Mouse (Mus musculus) liver, postnatal 0 days (tissue): ENCODE results near the gene Rnd2. TPM values are rescaled to one million over a fixed set of nuclear protein-coding genes. Genes with fewer than 3 reads are reported as not detected.

Source experiments
- ATAC-seq: fragments of 200-750 bp; cut with Nextera tagmentation; 2 replicates; pipeline ENCODE4 v1.8.0; 2017; ENCODE audit warnings: mild to moderate bottlenecking, moderate library complexity
- DNase-seq: peaks from one replicate; pipeline ENCODE4 v3.0.0-alpha.2; 2016
- H3K27ac ChIP-seq: fragments of 300-500 bp; sonication (generic); 2 replicates; pipeline ENCODE4 v1.5.1; 2014; ENCODE audit warnings: antibody characterized with exemption, moderate library complexity, mild to moderate bottlenecking, low read depth
- H3K27me3 ChIP-seq: fragments of 300-500 bp; sonication (generic); 2 replicates; pipeline ENCODE4 v1.6.1; 2014; ENCODE audit warnings: low read length, control low read depth, mixed read lengths; ENCODE audit not compliant: insufficient read depth
- H3K36me3 ChIP-seq: fragments of 300-500 bp; sonication (generic); replicated peaks from 2 replicates; pipeline ENCODE4 v1.6.1; 2014; ENCODE audit warnings: mild to moderate bottlenecking, control low read depth, low read length, moderate library complexity, mixed read lengths; ENCODE audit not compliant: insufficient read depth
- H3K4me1 ChIP-seq: fragments of 300-500 bp; sonication (generic); 2 replicates; pipeline ENCODE4 v1.6.1; 2014; ENCODE audit warnings: antibody characterized with exemption, mild to moderate bottlenecking, control low read depth; ENCODE audit not compliant: insufficient read depth
- H3K4me2 ChIP-seq: fragments of 300-500 bp; sonication (generic); 2 replicates; pipeline ENCODE4 v1.6.1; 2014; ENCODE audit warnings: low read depth, mild to moderate bottlenecking, low read length, moderate library complexity, mixed read lengths
- H3K4me3 ChIP-seq: fragments of 300-500 bp; sonication (generic); 2 replicates; pipeline ENCODE4 v1.5.1; 2014; ENCODE audit warnings: low read depth, low read length
- H3K9ac ChIP-seq: fragments of 300-500 bp; sonication (generic); replicated peaks from 2 replicates; pipeline ENCODE4 v1.6.1; 2014; ENCODE audit warnings: mild to moderate bottlenecking, moderate library complexity
- H3K9me3 ChIP-seq: fragments of 300-500 bp; sonication (generic); 2 replicates; pipeline ENCODE4 v1.6.1; 2016; ENCODE audit warnings: mild to moderate bottlenecking, control low read depth, low read length, mixed read lengths
- CTCF ChIP-seq: sonication (generic); IDR thresholded peaks from 2 replicates; pipeline ENCODE4 v1.5.1; 2016; ENCODE audit warnings: antibody characterized with exemption, low read depth
- EP300 ChIP-seq: IDR thresholded peaks from 2 replicates; pipeline ENCODE4 v1.6.1; 2016; ENCODE audit warnings: antibody characterized with exemption, low read depth, mild to moderate bottlenecking
- WGBS: fragments of 180-500 bp; shearing (Covaris S2); extraction: QIAGEN DNeasy Blood & Tissue Kit; methylation state at CpG from one replicate; pipeline ENCODE4 v1.1.7; 2014; ENCODE audit not compliant: insufficient replicate concordance; 5-methylcytosine and 5-hydroxymethylcytosine counted together
- microRNA-seq: library from miRNA; unstranded; fragments of <30 nt; microRNA quantifications from one replicate; pipeline ENCODE4, GENCODE M21; 2016
- polyA plus RNA-seq: library from polyadenylated mRNA; unstranded; fragments of >200 nt; fragmentation: Nextera tagmentation; extraction: Ambion mirVana; gene quantifications from 2 replicates; pipeline ENCODE4 v1.2.1, GENCODE M21; 2015

Rnd2 gene
- polyA plus RNA-seq, 1 experiment from 2014 or later = 2.0 TPM

DNA sequence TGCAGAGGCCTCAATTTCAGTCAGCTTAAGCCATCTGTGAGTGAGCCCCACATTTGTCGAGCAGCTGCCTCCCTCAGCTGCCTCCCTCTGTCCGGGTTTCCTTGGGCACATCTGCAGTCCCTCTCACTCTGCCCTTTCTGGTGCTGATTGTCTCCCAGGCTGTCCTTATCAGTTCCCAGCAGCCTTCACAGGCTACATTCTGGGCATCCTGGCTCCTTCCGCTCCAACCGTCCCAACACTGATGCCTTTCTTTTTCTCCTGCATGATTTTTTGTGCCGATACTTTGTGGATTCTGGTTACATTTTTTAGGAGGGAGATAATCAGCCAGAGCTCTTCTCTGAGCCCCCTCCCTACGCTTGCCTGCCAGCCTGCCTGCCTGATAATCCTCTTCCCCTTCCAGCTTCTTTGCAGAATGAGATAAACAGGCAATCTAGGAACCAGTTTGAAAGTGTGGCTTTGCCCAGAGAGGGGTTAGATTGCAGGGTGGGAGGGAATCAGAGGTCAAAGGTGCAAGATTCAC, 20.8 kb downstream of the Rnd2 start:
- 26% methylated on average over 6 of the region's 6 CpGs for WGBS
- DNase-seq (peak; percentile 45), ATAC-seq (peak; percentile 87)
- Histone ChIP-seq H3K4me2 (peak overlapping the region; percentile 36), H3K36me3 (peaks cover 19% of the 10 kb centered on the region; the same call in 1 of the 2 replicates), H3K27me3 (no peaks in the 10 kb centered on the region), H3K9ac (no peak overlapping the region), H3K27ac (0 out of 2 replicates have a peak overlapping the region, but pooled peaks have one; percentile 35), H3K4me3 (no peak overlapping the region), H3K9me3 (no peaks in the 10 kb centered on the region), H3K4me1 (peaks cover 26% of the 10 kb centered on the region)
- TF ChIP-seq CTCF = no peak
- TF ChIP-seq EP300 = peak; percentile 87

DNA sequence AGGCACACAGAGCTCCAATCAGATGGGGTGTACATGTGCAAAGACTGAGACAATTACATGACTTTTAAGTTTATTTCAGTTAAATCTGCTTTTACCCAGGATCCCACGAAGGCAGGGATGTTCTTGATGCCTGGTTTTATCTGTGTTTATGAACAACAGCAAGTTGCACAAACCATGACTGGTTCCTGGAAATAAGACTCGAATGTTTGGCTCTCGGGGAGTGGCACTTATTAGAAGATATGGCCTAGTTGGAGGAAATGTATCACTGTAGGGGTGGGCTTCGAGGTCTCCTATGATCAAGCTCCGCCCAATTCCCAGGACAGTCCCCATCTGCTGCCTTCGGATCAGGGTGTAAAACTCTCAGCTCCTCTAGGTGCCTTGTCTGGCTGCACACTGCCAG, 21.3 kb downstream of the Rnd2 start:
- Histone ChIP-seq H3K9ac (no peak overlapping the region), H3K4me3 (no peak overlapping the region), H3K9me3 (no peaks in the 10 kb centered on the region), H3K4me1 (peaks cover 20% of the 10 kb centered on the region), H3K27me3 (no peaks in the 10 kb centered on the region), H3K4me2 (no peak overlapping the region), H3K27ac (0 out of 2 replicates have a peak overlapping the region, but pooled peaks have one; percentile 35), H3K36me3 (peaks cover 19% of the 10 kb centered on the region; the same call in 1 of the 2 replicates)
- WGBS = 46% methylated on average over 6 of the region's 6 CpGs
- ATAC-seq = peak; percentile 17; the same call in 1 of the 2 replicates
- TF ChIP-seq EP300 = no peak
- TF ChIP-seq CTCF = no peak
- no peak for DNase-seq

- no peak overlapping the region for H3K9ac ChIP-seq
- H3K4me3 ChIP-seq = no peak overlapping the region
- no peaks in the 10 kb centered on the region for H3K9me3 ChIP-seq
- no peak overlapping the region for H3K4me2 ChIP-seq
- no peak for TF ChIP-seq CTCF
- no peak for TF ChIP-seq EP300
- no peaks in the 10 kb centered on the region for H3K4me1 ChIP-seq
- no peak overlapping the region for H3K27ac ChIP-seq
- 86% methylated on average over 5 of the region's 5 CpGs for WGBS
- ATAC-seq (no peak), DNase-seq (no peak)
- peaks cover 41% of the 10 kb centered on the region for H3K36me3 ChIP-seq
- no peaks in the 10 kb centered on the region for H3K27me3 ChIP-seq
Observed at GRCm38 (mm10) chr11:101506269-101506780, 41.5 kb downstream of the Rnd2 start.

DNA sequence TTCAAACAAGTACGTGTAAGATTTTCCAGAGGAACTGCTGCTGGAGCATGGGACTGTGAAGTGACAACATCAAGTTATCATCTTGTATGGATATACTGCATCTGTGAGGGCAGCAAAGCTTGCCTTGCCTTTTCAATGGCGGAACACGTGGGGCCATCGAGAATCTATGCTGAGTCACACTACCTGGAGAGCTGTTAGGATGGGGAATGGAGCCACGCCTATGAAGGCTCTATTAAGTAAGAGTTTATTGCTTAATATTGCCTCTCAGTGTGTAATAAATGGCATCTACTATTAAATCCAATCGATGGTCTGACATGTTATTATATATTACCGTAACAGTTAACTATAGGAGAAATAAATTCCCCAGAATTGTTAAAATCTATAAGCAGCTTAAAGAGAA, 42.3 kb downstream of the Rnd2 start:
- Histone ChIP-seq H3K27ac (no peak overlapping the region), H3K36me3 (peaks cover 42% of the 10 kb centered on the region), H3K4me1 (no peaks in the 10 kb centered on the region), H3K9me3 (no peaks in the 10 kb centered on the region), H3K27me3 (no peaks in the 10 kb centered on the region), H3K4me2 (no peak overlapping the region), H3K9ac (no peak overlapping the region), H3K4me3 (no peak overlapping the region)
- whole genome bisulfite sequencing = 82% methylated on average over 7 of the region's 7 CpGs
- no peak for ATAC-seq
- TF ChIP-seq CTCF (no peak), EP300 (no peak)
- no peak for DNase-seq

GRCm38 (mm10) chr11:101518937-101519336, 54.1 kb downstream of the Rnd2 start:
- H3K4me1 ChIP-seq = no peaks in the 10 kb centered on the region; the same call in 1 of the 2 replicates
- 80% methylated on average over 5 of the region's 5 CpGs for WGBS
- H3K4me2 ChIP-seq = no peak overlapping the region
- TF ChIP-seq CTCF (peak; percentile 30), EP300 (no peak)
- DNase-seq (no peak), ATAC-seq (peak; percentile 53)
- no peak overlapping the region for H3K9ac ChIP-seq
- peak overlapping the region; percentile 87 for H3K27ac ChIP-seq
- H3K36me3 ChIP-seq = peaks cover 31% of the 10 kb centered on the region
- H3K27me3 ChIP-seq = no peaks in the 10 kb centered on the region
- no peak overlapping the region for H3K4me3 ChIP-seq
- no peaks in the 10 kb centered on the region for H3K9me3 ChIP-seq

DNA sequence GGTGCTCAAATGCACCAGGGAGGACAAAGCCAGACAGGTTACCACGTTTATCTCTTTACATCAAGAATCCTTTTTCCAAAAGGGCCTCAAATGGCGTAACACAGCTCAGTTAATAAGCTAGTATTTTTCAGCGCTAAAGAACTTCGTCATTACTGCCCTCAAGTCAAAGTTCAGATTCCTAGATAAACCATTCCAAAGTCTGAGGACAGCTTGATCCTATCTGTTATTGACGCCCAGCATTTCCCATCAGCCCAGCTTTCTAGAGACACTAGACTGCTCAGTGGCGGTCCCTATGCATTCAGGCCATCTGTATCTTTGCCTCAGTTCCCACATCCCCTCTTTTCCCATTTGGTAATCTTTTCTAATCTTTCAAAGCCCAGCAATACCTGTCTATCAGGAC, 54.6 kb downstream of the Rnd2 start:
- DNase-seq = peak; percentile 25

More for the DNA sequence above, 54.6 kb downstream of the Rnd2 start:
- Histone ChIP-seq H3K27ac (peak overlapping the region; percentile 87), H3K27me3 (no peaks in the 10 kb centered on the region), H3K4me2 (no peak overlapping the region), H3K36me3 (peaks cover 35% of the 10 kb centered on the region), H3K9ac (no peak overlapping the region), H3K4me1 (no peaks in the 10 kb centered on the region; the same call in 1 of the 2 replicates), H3K4me3 (no peak overlapping the region), H3K9me3 (no peaks in the 10 kb centered on the region)
- peak; percentile 93 for ATAC-seq
- WGBS = 73% methylated on average over 6 of the region's 6 CpGs
- TF ChIP-seq EP300 (peak; percentile 79), CTCF (no peak)

Small RNAs within 50 kb of the gene (microRNA-seq; reads per million reads assigned to microRNA genes)
- gene Mir6929 = not detected

Other genes with a start within 250 kb of the Rnd2 start
- gene Ezh1, start 238.5 kb upstream of the Rnd2 start, polyA plus RNA-seq = 4.2 and 5.0 TPM in 2 replicates
- gene Ramp2, start 219.0 kb upstream of the Rnd2 start, polyA plus RNA-seq = 34.8 and 38.4 TPM in 2 replicates
- gene Vps25, start 211.3 kb upstream of the Rnd2 start, polyA plus RNA-seq = 75.9 and 81.1 TPM in 2 replicates
- gene Wnk4, start 204.4 kb upstream of the Rnd2 start, polyA plus RNA-seq = 1.6 and 2.2 TPM in 2 replicates
- gene Cntd1, start 186.0 kb upstream of the Rnd2 start, polyA plus RNA-seq = 0.19 and 0.29 TPM in 2 replicates
- 79.9 and 86.6 TPM in 2 replicates for gene Coa3, start 185.9 kb upstream of the Rnd2 start, polyA plus RNA-seq
- gene Becn1, start 162.7 kb upstream of the Rnd2 start, polyA plus RNA-seq = 65.1 and 72.3 TPM in 2 replicates
- gene Psme3, start 148.8 kb upstream of the Rnd2 start, polyA plus RNA-seq = 78.4 and 78.8 TPM in 2 replicates
- gene Aoc2, start 139.9 kb upstream of the Rnd2 start, polyA plus RNA-seq = 0.44 and 0.60 TPM in 2 replicates
- gene Aoc3, start 134.4 kb upstream of the Rnd2 start, polyA plus RNA-seq = 0.05 and 0.06 TPM in 2 replicates
- gene G6pc, start 97.4 kb upstream of the Rnd2 start, polyA plus RNA-seq = 97.9 and 206 TPM in 2 replicates
- 23.7 and 24.2 TPM in 2 replicates for gene Aarsd1, start 47.4 kb upstream of the Rnd2 start, polyA plus RNA-seq
- 0.49 and 1.5 TPM in 2 replicates for gene Gm27029, start 40.2 kb upstream of the Rnd2 start, polyA plus RNA-seq
- 4.3 and 4.4 TPM in 2 replicates for gene Rundc1, start 39.9 kb upstream of the Rnd2 start, polyA plus RNA-seq
- gene Ptges3l, start 39.7 kb upstream of the Rnd2 start, polyA plus RNA-seq = 0.65 and 1.0 TPM in 2 replicates
- gene Rpl27, start 22.7 kb upstream of the Rnd2 start, polyA plus RNA-seq = 205 and 213 TPM in 2 replicates
- 27.2 and 28.2 TPM in 2 replicates for gene Ifi35, start 16.6 kb upstream of the Rnd2 start, polyA plus RNA-seq
- 8.3 and 8.4 TPM in 2 replicates for gene Vat1, start 1.2 kb downstream of the Rnd2 start, polyA plus RNA-seq
- 3.9 and 5.0 TPM in 2 replicates for gene Brca1, start 87.0 kb downstream of the Rnd2 start, polyA plus RNA-seq
- 32.8 and 35.3 TPM in 2 replicates for gene Nbr1, start 87.2 kb downstream of the Rnd2 start, polyA plus RNA-seq
- 10.8 and 11.2 TPM in 2 replicates for gene Tmem106a, start 117.2 kb downstream of the Rnd2 start, polyA plus RNA-seq
- not detected in 2 replicates for gene Gm11634, start 134.3 kb downstream of the Rnd2 start, polyA plus RNA-seq
- gene Rdm1, start 162.2 kb downstream of the Rnd2 start, polyA plus RNA-seq = 7.4 and 8.4 TPM in 2 replicates
- 3.4 and 4.1 TPM in 2 replicates for gene Arl4d, start 200.5 kb downstream of the Rnd2 start, polyA plus RNA-seq